Mouse (Mus musculus) embryonic facial prominence, embryonic 13.5 days (tissue): Measurements from ENCODE around the gene Clpp. TPM values are rescaled to one million over a fixed set of nuclear protein-coding genes. Genes with fewer than 3 reads are reported as not detected.

Source experiments
- ATAC-seq: fragments of 200-750 bp; cut with Nextera tagmentation; 2 replicates; pipeline ENCODE4 v1.8.0; 2017; ENCODE audit warnings: low read depth; ENCODE audit not compliant: insufficient number of reproducible peaks, insufficient read depth, low FRiP score, low TSS enrichment
- H3K27ac ChIP-seq: fragments of 300-500 bp; sonication (generic); 2 replicates; pipeline ENCODE4 v1.5.1; 2015; ENCODE audit warnings: moderate library complexity, mild to moderate bottlenecking, inconsistent platforms
- H3K27me3 ChIP-seq: fragments of 300-500 bp; sonication (generic); 2 replicates; pipeline ENCODE4 v1.6.1; 2015; ENCODE audit warnings: mild to moderate bottlenecking, inconsistent platforms
- H3K36me3 ChIP-seq: fragments of 300-500 bp; sonication (generic); 2 replicates; pipeline ENCODE4 v1.6.1; 2015; ENCODE audit warnings: mild to moderate bottlenecking, inconsistent platforms
- H3K4me1 ChIP-seq: fragments of 300-500 bp; sonication (generic); 2 replicates; pipeline ENCODE4 v1.6.1; 2015; ENCODE audit warnings: inconsistent platforms
- H3K4me2 ChIP-seq: fragments of 300-500 bp; sonication (generic); 2 replicates; pipeline ENCODE4 v1.6.1; 2015; ENCODE audit warnings: moderate library complexity, mild to moderate bottlenecking, inconsistent platforms
- H3K4me3 ChIP-seq: fragments of 300-500 bp; sonication (generic); 2 replicates; pipeline ENCODE4 v1.5.1; 2015; ENCODE audit warnings: mild to moderate bottlenecking, inconsistent platforms
- H3K9ac ChIP-seq: fragments of 300-500 bp; sonication (generic); 2 replicates; pipeline ENCODE4 v1.6.1; 2015; ENCODE audit warnings: mild to moderate bottlenecking, inconsistent platforms
- H3K9me3 ChIP-seq: fragments of 300-500 bp; sonication (generic); 2 replicates; pipeline ENCODE4 v1.6.1; 2016; ENCODE audit warnings: inconsistent platforms
- WGBS: fragments of 180-500 bp; shearing (Covaris S2); methylation state at CpG from one replicate; pipeline ENCODE4 v1.1.7; 2015; ENCODE audit warnings: mixed read lengths; 5-methylcytosine and 5-hydroxymethylcytosine counted together
- polyA plus RNA-seq: library from polyadenylated mRNA; unstranded; fragments of >200 nt; fragmentation: Nextera tagmentation; extraction: Ambion mirVana; gene quantifications from 2 replicates; pipeline ENCODE4 v1.2.1, GENCODE M21; 2015

The Clpp gene
- polyA plus RNA-seq, 1 experiment from 2014 or later, result 160 TPM

DNA sequence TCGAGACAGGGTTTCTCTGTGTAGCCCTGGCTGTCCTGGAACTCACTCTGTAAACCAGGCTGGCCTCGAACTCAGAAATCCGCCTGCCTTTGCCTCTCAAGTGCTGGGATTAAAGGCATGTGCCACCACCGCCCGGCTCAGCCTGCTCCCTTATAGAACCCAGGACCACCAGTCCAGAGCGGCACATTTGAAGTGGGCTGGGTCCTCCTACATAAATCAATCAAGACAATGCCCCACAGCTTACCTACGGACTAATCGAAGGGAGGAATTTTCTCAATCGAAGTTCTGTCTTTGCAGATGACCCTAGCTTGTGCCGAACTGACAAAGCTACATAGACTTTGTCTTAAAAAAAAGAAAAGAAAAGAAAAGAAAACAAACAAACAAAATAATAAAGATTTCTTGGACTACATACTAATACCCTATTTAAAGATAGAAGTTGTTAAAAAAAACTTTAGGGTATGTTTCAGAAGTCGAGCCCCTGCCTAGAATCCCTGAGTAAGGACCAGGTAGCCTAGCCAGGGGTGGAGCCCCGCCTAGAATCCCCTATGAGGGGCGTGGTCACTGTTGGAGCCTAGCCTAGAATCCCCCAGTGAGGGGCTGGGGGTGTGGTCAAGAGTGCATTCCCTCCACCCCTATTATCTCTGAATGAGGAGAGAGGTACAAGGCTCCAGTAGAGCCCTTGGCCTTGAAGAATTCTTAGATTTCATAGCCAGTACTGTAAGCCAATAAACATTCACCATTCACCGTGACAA lies 16.0 kb upstream of the Clpp start:
- H3K4me3 ChIP-seq, result no peak overlapping the region
- WGBS, result 64% methylated on average over 14 of the region's 14 CpGs
- 0 out of 2 replicates have a peak, but pooled peaks cover 12% of the 10 kb centered on the region for H3K27me3 ChIP-seq
- no peaks in the 10 kb centered on the region for H3K36me3 ChIP-seq
- no peak overlapping the region for H3K9ac ChIP-seq
- no peak overlapping the region for H3K4me2 ChIP-seq
- ATAC-seq, result no peak
- H3K4me1 ChIP-seq, result no peaks in the 10 kb centered on the region
- H3K27ac ChIP-seq, result no peak overlapping the region
- H3K9me3 ChIP-seq, result no peaks in the 10 kb centered on the region

DNA sequence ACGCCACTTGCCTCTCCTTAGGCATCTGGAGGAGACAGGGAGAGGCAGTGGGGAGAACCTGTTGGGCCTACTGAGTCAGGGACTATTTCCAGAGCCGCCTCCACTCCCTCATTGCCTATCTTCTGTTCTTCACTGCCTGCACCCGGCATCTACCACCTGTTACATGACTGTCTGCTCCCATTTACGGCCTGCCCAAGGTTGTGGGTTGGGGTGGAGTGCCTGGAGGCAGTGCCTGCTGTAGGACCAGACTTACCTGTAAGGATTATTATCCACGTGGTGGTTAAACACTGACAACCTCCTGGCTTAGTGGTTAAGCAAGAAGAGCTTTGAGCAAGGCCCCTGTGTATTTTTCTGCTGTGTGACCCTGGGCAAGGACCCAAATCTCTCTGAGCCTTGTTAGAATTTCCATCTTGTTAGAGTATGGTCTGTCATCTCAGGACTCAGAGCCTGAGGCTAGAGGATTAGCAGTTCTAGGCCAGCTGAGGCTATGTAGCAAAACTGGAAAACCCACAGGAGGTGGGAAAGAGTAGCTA lies 15.3 kb upstream of the Clpp start:
- no peaks in the 10 kb centered on the region for H3K4me1 ChIP-seq
- H3K9me3 ChIP-seq, result no peaks in the 10 kb centered on the region
- H3K36me3 ChIP-seq, result no peaks in the 10 kb centered on the region
- ATAC-seq, result no peak
- no peak overlapping the region for H3K4me3 ChIP-seq
- H3K27me3 ChIP-seq, result 0 out of 2 replicates have a peak, but pooled peaks cover 6% of the 10 kb centered on the region
- 69% methylated on average over 5 of the region's 5 CpGs for WGBS
- H3K27ac ChIP-seq, result no peak overlapping the region
- no peak overlapping the region for H3K4me2 ChIP-seq
- no peak overlapping the region for H3K9ac ChIP-seq

DNA sequence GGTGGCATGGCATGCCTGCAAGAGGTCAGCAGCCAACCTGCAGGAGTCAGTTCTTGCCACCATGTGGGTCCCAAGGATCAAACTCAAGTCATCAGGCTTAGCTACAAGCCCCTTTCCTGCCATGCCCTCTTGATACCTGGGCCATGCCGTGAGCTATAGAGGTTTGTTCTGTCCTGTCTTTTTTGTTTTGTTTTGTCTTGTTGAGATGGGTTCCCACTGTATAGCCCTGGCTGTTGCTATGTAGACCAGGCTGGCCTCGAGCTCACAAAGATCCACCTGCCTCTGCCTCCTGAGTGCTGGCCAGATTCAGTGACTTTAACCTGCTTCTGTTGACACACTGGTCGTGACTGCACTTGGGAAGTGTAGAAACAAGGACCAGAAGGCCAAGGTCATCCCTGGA lies 14.7 kb upstream of the Clpp start:
- Histone ChIP-seq H3K27ac (no peak overlapping the region), H3K4me1 (no peaks in the 10 kb centered on the region), H3K4me2 (no peak overlapping the region), H3K4me3 (no peak overlapping the region), H3K9ac (no peak overlapping the region), H3K36me3 (no peaks in the 10 kb centered on the region), H3K27me3 (0 out of 2 replicates have a peak, but pooled peaks cover 4% of the 10 kb centered on the region), H3K9me3 (no peaks in the 10 kb centered on the region)
- ATAC-seq, result no peak
- WGBS, result 64% methylated on average over 3 of the region's 3 CpGs

DNA sequence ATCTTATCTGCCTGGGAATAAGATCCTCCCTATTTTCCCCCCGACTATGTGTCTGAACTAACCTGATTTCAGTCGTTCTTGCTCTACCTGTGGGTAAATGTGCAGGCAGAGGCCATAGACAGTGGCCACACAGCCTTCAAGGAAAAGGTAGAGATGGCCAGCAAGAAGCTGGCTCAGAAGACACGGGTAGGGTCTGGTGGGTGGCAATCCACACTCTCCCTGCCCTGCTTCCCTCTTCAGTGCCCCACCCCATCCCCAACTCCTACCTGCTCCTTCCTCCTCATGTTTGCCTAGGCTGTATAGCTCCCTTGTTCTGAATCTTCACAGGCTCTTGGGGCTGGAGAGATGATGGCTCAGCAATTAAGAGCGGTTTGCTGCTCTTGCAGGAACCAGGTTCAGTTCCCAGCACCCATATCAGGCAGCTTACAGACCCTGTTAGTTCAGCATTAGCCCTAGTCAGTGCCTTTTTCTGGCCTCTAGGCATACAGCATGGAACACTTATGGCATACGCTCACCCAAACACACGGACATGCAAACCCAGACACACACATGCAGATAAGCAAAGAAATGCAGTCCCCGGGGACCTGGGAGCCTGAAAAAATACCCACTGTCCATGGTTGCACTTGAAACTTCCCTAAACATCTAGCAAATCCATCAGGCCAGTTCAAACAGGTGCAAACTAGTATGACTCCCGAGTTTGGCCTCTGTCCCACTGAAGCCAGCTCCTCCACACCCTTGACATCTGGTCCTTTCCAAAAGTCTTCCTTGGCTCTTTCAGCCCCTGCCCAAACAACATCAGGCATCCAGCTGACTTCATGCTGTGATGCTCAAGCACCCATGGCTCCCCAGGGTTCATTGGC lies 13.3 kb upstream of the Clpp start:
- no peaks in the 10 kb centered on the region for H3K9me3 ChIP-seq
- no peak overlapping the region for H3K4me3 ChIP-seq
- no peak overlapping the region for H3K4me2 ChIP-seq
- H3K36me3 ChIP-seq, result no peaks in the 10 kb centered on the region
- H3K9ac ChIP-seq, result no peak overlapping the region
- ATAC-seq, result 0 out of 2 replicates have a peak, but pooled peaks have one; percentile 41
- no peak overlapping the region for H3K27ac ChIP-seq
- H3K4me1 ChIP-seq, result no peaks in the 10 kb centered on the region
- no peaks in the 10 kb centered on the region for H3K27me3 ChIP-seq
- WGBS, result 76% methylated on average over 8 of the region's 8 CpGs

DNA sequence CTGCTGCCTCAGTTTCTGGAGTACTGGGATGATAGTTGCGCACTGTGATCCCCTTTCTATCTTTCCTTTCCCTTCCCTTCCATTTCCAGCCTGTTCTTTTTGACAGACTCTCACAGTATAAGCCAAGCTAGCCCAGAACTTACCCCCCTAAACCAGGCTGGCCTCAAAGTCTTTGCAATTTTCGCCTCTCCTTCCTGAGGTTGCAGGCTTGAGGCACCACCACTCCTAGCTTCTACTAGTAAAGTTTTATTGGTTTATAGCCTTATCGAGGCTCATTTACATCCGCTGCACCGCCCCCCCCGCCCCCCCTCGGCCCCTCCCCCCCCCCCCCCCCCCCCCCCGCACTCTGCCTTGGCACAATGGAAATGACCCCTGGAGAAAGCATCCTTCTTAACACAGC lies 10.6 kb upstream of the Clpp start:
- 52% methylated on average over 4 of the region's 8 CpGs for WGBS
- Histone ChIP-seq H3K9ac (no peak overlapping the region), H3K4me1 (no peaks in the 10 kb centered on the region), H3K9me3 (no peaks in the 10 kb centered on the region), H3K36me3 (no peaks in the 10 kb centered on the region), H3K27me3 (no peaks in the 10 kb centered on the region), H3K27ac (no peak overlapping the region), H3K4me2 (no peak overlapping the region), H3K4me3 (no peak overlapping the region)
- no peak for ATAC-seq

DNA sequence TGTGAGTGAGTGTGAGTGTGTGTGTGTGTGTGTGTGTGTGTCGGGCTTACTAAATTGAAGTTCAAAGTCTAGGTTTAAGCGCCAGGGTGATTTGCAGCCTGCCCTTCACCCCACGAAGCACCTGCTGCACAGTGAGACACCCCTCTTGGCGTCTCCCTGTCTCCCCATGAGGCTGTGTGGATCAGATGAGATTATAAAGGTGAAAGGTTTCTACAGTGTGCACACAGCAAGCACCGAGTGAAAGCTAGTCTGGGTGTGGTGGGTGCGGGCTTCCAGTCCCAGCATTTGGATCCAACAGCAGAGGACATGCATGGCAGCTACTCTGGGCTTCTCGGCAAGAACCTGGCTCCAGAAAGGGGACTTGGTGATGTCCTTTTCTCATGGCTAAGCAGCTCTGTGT lies 9.1 kb upstream of the Clpp start:
- no peak overlapping the region for H3K4me2 ChIP-seq
- no peak for ATAC-seq
- no peaks in the 10 kb centered on the region for H3K27me3 ChIP-seq
- 68% methylated on average over 7 of the region's 7 CpGs for WGBS
- H3K36me3 ChIP-seq, result no peaks in the 10 kb centered on the region
- no peak overlapping the region for H3K27ac ChIP-seq
- H3K9me3 ChIP-seq, result no peaks in the 10 kb centered on the region
- H3K4me1 ChIP-seq, result no peaks in the 10 kb centered on the region
- no peak overlapping the region for H3K9ac ChIP-seq
- no peak overlapping the region for H3K4me3 ChIP-seq

DNA sequence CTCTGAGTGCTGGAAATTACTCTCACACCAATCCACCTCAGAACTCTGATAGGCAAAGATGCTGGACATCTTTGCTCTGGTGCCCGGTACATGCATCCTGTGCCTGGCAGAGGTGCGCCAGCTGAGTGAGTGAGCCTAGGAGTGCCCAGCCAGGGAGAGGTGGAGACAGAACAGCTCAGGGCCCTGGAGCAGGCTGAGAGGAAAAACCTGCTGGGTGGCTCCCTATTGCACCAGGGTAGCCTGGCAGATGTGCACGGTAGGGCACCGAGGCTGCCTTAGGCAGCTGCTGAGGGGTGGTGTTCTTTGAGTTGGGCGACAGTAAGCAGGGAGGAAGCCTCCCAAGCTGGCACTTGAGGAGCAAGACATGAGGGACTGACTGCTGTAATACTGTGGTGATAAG lies 8.1 kb upstream of the Clpp start, which contains the start of gene Acer1:
Gene Acer1, minus strand, starts transcription at position 114 of the 400 bp plus-strand sequence.
- H3K4me1 ChIP-seq, result no peaks in the 10 kb centered on the region
- H3K36me3 ChIP-seq, result no peaks in the 10 kb centered on the region
- H3K27ac ChIP-seq, result no peak within 1 kb of the TSS
- H3K27me3 ChIP-seq, result no peaks in the 10 kb centered on the region
- ATAC-seq, result no peak
- H3K9ac ChIP-seq, result no peak within 1 kb of the TSS
- H3K9me3 ChIP-seq, result no peaks in the 10 kb centered on the region
- WGBS, result 73% methylated on average over 5 of the region's 5 CpGs
- no peak within 1 kb of the TSS for H3K4me2 ChIP-seq
- H3K4me3 ChIP-seq, result no peak within 1 kb of the TSS

DNA sequence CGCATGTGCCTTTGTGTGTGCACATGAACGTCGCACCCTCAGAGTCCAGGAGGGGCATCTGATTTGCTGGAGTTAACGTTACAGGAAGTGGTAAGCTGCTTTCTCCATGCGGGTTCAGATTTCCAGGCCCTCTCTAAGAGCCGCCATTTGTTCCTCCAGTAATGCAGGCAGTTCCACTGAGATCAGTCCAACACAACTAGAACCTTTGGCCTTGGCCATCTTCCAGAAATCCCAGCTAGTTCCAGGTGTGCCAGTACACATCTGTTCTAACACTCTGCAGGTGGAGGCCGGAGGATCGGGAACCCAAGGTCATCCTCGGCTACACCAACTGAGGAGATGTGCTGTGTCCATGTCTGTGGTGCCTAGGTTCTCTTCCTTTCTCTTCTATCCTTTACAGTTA lies 5.2 kb upstream of the Clpp start:
- Histone ChIP-seq H3K4me1 (no peaks in the 10 kb centered on the region), H3K9me3 (no peaks in the 10 kb centered on the region), H3K9ac (no peak overlapping the region), H3K27me3 (no peaks in the 10 kb centered on the region), H3K4me2 (no peak overlapping the region), H3K36me3 (no peaks in the 10 kb centered on the region), H3K27ac (no peak overlapping the region), H3K4me3 (no peak overlapping the region)
- 77% methylated on average over 9 of the region's 9 CpGs for WGBS
- no peak for ATAC-seq

DNA sequence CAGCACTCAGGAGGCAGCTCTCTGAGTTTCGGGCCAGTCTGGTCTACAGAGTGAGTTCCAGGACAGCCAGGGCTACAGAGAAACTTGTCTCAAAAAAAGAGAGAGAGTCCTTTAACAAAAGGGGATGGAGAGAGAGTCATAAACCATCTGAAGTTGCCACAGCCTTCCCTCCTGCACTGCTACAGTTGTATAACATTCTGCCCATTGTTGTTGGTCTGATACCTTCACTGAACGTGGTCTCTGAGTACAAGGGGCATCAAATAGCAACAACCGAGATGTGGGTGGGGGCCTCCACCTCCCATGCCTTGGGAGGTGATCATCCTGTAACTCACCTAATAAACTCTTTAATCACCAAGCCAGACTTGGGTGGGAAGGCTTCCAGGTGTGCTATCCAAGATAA lies 4.4 kb upstream of the Clpp start:
- ATAC-seq, result no peak
- H3K4me1 ChIP-seq, result no peaks in the 10 kb centered on the region
- H3K36me3 ChIP-seq, result no peaks in the 10 kb centered on the region
- H3K4me3 ChIP-seq, result no peak overlapping the region
- H3K27ac ChIP-seq, result no peak overlapping the region
- no peaks in the 10 kb centered on the region for H3K9me3 ChIP-seq
- WGBS, result 71% methylated on average over 3 of the region's 3 CpGs
- H3K27me3 ChIP-seq, result no peaks in the 10 kb centered on the region
- H3K9ac ChIP-seq, result no peak overlapping the region
- H3K4me2 ChIP-seq, result no peak overlapping the region

DNA sequence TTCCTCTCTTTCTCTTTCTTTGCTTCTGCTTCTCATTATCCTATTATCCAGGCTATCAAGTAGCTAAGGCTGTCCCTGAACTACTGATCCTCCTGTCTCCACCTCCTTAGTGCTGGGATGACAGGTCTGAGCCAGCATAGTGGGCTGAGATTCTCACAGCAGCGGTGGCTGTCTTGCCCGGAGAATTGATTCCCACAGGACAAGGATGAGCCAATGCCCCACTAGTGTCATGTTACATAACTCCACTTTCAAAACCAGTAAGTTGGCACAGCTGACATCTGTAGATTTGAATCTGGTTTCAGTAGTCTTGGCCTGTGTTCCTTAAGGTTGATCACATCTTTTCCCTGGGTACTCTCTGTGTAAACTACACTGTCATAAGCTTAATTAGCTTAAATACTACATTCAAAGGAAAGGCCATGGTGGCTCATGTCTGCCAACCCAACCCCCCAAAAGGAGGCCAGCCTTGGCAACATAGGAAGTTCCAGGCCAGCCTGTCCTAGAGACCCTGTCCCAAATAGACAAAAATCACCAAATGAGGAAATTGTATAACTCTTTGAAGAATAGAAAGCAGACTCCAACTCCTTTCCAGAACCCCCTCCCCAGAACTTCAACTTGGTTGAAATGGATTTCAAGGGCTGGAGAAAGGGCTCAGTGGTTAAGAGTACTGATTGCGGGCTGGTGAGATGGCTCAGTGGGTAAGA lies 3.9 kb upstream of the Clpp start:
- no peaks in the 10 kb centered on the region for H3K9me3 ChIP-seq
- ATAC-seq, result no peak
- H3K27ac ChIP-seq, result no peak overlapping the region
- H3K4me2 ChIP-seq, result no peak overlapping the region
- WGBS, result 69% methylated on average over 3 of the region's 3 CpGs
- no peaks in the 10 kb centered on the region for H3K27me3 ChIP-seq
- no peak overlapping the region for H3K4me3 ChIP-seq
- peaks cover 6% of the 10 kb centered on the region for H3K4me1 ChIP-seq
- no peak overlapping the region for H3K9ac ChIP-seq
- no peaks in the 10 kb centered on the region; the same call in 1 of the 2 replicates for H3K36me3 ChIP-seq

DNA sequence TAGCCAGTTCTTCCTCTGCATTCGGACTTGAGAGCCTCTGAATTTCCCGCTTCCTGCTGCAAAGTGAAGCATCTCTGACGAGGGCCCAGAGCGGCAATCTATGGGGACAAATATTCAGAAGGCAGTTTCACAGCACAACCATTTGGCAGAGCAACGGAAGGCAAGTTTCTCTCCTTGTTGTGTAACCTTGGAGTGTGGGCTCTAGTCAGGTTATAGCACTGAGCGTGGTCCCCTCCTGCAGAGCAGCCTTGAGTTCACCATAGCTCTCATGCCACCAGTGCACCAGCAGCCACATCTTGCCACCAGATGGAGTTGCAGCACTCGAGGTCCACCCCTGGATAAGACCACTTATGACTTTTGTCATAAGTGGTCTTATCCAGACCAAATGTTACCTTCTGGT lies 1.7 kb upstream of the Clpp start:
- Histone ChIP-seq H3K36me3 (peaks cover 18% of the 10 kb centered on the region), H3K9ac (no peak overlapping the region), H3K4me3 (no peak overlapping the region), H3K4me1 (peaks cover 11% of the 10 kb centered on the region), H3K9me3 (no peaks in the 10 kb centered on the region), H3K27me3 (no peaks in the 10 kb centered on the region), H3K4me2 (no peak overlapping the region), H3K27ac (no peak overlapping the region)
- no peak for ATAC-seq
- 83% methylated on average over 7 of the region's 7 CpGs for WGBS
